Mouse (Mus musculus) thymus, postnatal 36 days (tissue): ENCODE measurements around the gene Faap100.
A peak's percentile ranks its signal among the peaks of the same experiment; 100 is the strongest.
"Not testable (repeated sequence)": the region's sequence is repeated elsewhere in the genome, so short reads cannot be mapped to it uniquely, and the experiment has no call there.

Experiments
- DNase-seq, 2 experiments: peaks; one replicate each; pipeline ENCODE4 v3.0.0; 2022; ENCODE audit warnings: mixed read lengths in 2 of 2

The Faap100 gene

DNA sequence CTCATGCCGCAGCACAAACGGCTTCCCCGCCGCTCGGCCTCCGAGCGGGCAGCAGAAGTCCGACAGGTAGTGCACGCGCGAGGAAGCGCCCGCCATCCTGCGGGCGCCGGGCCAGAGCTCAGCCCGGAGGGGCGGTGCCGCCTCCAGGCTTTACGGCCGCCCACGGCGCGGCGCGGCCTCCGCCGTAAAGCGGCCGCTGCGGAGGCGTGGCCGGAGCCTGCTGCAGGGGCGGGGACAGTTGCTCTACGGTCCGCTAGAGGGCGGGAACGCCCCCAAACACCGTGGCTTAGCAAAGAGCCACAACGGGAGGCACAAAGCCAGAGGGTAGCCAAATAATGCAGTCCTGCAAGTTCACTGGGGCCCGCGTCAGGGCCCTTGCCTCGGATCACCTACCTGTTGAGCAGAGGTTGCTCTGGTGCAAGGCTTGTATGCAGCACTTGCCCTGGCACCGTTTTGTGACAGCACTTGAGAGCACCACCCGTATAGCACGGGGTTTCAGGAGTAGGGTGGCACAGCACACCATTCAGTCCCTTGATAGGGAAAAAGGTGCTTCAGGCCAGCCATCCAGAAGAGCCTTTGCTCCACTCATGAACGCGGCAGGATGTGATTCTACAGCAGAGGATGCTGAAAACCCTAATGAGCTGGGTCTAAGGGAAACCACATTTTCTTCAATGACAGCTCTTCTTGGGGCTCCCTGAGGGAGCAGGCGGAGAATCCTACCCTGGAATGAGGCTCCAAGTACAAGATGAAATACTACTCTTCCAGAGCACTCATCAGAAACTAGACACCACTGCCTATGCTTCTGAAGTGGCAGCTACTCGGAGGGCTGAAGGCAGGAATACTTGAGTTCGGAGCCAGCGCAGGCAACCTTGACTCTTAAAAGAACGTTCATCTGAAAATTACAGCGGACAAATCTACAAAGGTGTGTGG lies at the start of gene Faap100:
Gene Faap100 (minus strand): TSS at position 154 of the 930 bp plus-strand sequence.
- DNase-seq, result peak; percentile 89 to 91

DNA sequence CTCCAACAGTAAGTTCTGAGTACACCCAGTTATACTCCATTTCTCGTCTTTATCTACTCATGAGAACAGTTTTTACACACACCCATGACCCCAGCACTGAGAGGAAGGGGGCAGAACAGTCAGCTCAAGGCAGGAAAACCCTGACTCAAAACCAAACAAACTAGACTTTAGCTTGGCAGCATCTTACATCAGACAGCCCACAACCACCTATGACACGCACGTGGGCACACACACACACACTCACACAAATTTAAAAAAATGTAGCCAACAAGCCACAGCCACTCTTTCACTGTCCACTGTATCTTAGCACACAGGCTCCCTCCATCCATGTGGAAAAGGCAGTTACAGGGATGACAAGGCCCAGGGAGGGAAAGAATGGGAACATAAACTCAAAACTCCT lies 48.2 kb upstream of the Faap100 start:
- DNase-seq, result no peak

DNA sequence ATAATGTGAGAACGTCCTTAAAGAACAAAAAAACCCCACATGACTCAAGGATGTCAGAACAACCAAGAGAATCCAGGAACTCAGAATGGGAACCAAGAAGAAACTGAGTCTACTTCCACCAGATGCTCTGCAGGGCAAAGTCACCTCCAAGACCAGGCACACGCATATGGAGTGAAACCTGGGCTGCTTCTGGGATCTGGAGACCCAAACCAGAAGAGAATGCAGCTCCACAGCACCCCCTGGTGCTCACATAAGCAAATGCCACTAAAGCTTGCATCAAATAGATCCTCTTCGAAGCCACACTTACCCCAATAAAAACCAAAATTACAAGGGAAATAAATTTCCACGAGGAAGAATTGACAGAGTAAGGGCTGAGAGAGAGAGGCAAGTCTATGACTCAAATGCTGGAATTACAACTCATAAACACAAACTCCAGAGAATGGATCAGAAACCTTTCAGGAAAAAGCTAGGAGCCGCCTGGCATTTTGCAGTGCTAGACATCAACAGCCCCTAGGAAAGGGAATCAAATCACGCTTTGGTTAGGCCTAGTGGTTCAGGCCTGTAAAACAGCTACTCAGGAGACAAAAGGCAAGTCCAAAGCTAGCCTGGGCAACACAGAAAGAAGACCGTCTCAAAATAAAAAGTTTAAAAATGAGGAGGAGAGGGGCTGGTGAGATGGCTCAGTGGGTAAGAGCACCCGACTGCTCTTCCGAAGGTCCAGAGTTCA lies 45.2 kb upstream of the Faap100 start:
- DNase-seq, result peak; percentile 42 to 48

DNA sequence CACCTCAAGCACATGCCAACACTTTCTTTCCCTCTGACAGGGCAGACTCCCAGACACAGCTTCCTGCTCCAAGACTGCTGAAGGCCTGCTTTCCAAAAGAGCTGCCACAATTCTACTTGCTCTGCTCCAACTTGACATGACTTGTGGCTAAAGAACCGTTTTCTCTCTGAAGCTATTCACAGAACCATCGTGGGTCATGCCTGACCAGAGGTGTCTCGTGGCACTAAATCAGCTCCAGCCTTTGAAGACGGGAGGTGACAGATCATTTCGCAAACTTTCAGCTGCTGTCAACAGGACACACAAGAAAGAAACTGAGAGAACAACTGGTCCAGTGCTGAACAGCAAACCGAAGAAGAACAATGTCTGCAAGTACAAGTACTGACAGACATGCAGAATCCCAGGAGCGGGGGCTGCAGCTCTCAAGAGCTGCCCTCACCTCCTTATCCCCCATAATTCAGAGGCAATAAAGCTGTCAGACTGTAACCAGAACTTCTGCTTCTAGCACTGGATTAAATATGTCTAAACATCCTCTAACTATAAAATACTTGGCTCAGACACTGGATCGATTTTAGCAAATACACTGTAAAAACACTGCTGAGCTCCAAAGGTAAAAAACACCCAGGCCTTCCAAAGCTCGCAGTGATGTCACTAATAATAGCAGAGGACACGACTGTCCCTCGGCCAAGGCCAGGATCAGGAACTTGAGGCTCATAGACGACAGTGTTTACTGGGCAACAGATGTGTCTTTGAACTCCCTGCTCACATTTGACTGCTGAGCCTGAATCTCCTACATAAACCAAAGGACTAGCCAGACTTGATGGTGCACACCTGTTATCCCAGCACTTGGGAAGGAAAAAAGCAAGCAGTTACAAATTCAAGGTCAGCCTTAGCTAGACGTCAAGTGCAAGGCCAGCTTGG lies 44.3 kb upstream of the Faap100 start:
- DNase-seq, result no peak

DNA sequence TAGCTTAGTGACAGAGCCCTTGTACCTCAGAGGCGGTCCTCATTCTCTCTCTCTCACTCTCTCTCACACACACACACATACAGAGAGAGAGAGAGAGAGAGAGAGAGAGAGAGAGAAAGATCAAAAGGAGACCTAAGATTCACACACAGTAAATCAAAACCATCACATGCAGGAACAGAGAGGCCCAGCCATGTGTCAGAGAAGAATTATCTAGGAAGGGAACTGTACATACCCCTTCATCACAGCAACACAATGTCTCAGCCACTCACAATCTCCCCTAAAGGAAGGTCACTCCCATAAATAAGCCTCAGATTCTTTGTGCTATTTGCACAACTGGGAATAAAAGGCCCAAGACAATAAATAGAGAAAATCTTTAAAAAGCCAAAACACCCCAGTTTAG lies 40.0 kb upstream of the Faap100 start:
- no peak for DNase-seq

DNA sequence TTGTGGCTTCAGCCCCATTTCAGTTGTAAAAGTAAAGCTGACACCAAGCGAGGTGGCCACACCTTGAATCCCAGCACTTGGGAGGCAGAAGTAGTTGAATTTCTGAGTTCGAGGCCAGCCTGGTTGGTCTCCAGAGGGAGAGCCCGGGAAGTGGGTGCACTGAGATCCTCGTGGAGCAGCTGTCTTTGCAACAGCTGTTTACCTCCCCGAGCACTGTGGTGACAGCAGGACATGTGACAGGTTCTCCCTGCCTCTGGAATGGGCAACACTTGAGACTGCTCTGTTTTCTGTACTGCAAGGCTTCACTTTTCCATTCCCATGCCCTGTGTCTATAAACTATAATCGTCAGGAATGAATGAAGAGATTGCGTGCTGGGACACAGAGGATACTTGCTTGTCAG lies 39.3 kb upstream of the Faap100 start:
- DNase-seq, result no peak

DNA sequence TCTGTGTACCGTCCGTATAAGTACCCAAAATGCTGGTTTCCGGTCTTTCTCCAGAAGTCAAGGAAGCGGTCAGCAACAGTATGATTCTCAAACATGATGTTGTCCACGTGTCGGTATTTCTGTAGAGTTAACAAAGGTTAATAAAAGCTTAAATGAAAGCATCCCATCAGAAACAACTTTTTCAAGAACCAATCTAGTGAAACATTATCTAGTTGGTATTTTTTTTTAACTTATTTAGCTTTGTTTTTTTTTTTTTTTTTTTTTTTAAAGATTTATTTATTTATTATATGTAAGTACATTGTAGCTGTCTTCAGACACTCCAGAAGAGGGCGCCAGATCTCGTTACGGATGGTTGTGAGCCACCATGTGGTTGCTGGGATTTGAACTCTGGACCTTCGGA lies 35.1 kb upstream of the Faap100 start:
- DNase-seq, result not testable (repeated sequence)

DNA sequence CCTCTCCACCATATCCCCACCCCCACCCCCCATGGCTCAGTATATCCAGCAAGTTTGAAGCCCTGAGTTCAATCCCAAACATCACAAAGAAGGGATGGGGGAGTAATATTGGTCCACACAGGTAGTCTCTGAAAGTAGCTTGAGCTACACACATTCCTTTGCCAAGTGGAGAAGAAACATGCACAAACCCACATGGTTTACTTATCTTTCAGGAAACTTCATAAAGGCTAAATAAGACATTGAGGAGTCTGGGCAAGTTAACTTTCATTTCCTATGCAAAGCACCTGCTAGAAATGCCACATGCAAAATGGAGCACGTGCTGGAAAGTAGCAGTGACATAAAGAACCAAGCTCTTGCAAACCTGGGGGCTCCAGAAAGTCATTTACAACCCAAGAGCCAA lies 27.9 kb upstream of the Faap100 start:
- DNase-seq, result no peak

DNA sequence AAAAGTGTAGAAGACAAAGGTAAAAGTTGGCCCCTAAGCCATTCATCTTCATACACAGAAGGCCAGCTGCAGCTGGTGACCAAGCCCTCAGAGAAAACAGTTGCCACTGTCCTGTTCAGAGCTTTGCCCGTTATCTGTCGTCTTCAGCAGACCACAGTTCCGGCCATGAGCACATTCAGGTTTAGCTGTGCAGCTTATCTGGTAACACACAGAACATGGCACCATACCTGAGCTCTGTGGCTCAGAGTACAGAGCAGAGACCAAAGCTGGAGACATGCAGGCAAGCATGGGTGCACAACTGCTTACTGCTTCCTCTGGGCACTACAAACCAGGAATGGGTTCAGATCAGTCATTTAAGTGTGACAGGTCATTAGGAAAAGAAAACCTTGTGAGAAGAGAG lies 27.3 kb upstream of the Faap100 start:
- DNase-seq, result no peak

DNA sequence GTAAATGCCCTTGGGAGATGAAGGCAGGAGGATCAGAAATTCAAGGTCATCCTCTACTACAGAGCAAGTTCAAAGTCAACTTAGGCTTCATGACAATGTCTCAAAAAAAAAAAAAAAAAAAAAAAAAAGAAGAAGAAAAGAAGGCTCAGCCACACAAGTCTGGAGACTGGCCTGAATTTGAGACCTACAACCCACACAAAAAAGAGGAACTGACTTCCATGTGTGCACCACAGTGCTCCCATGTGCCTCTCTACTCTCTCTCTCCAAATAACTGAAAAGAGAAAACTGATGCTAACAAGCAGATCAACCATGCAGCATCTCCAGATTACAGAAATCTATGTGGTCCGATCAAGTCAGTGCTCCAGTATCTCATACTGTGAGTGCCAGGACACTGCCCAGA lies 26.2 kb upstream of the Faap100 start:
- DNase-seq, result no peak

DNA sequence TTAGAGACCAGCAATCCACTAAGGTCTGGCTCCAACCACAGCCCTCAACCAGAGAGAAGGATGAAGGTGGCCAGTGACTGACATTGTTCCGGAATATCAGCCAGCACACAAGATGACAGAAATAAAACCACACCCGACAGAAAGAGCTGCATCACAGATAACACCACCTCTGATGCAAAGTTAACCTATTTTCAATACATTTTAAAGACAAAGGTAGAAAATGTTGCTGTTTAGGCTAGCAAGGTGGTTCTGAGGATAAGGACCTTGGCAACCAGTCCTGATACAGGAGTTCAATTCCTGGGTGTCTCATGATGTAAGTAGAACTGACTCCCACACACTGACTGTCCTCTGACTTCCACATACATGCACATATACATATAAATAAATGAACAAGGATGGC lies 20.8 kb upstream of the Faap100 start:
- no peak for DNase-seq

DNA sequence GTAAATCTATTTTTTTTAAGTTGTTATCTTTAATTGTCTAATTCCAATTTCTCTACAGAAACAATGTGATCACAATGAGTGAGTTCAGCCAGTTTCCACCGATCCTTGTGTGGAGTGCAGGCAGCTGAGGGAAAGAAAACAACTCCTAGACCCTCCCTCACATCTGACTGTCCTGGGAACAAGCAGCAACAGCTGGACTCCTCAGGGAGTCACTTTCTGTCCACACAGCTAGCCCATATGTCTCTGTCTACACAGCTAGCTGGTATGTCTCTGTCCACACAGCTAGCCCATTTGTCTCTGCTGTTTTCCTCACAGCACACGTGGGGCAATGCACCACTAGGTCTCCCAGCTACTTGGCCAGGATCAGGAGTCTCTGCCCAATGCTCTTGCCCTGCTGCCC lies 19.0 kb upstream of the Faap100 start:
- DNase-seq, result no peak

DNA sequence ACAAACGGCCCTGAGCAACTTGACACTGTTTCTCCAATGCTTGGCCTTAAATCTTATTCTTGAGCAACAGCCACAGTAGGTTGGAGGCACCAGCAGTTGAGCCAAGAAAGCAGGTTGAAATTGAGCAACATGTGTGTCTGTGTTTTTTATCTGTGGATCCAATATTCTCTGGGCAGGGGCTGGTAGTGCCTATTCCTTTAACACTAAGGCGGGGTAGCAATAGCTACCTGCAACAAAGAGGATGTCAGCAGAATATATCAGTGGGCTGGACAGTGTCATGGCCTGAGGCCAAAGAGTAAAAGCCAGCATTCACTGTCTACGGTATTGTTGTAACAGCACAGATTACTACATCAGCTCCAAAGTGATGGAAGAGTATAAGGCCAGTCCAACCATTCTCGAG lies 17.1 kb upstream of the Faap100 start:
- DNase-seq, result no peak

DNA sequence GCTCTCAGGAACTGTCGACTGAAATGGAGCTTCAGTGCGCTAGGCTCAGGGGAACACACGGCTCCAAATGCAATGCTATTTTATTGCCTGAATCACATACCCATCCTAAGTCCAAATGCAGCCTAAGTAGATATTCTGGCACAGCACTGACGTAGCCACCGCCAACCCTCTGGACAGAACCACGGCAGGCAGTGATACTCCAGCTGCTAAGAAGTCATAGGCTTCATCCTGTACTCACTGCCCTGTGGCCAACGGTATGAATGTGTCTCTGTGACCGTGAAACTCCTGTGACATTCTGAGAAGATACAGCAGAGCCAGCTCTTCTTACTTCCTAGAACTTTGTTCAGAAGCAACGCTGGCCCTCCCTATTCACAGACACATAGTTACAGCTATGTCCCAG lies 10.0 kb upstream of the Faap100 start:
- DNase-seq, result no peak

DNA sequence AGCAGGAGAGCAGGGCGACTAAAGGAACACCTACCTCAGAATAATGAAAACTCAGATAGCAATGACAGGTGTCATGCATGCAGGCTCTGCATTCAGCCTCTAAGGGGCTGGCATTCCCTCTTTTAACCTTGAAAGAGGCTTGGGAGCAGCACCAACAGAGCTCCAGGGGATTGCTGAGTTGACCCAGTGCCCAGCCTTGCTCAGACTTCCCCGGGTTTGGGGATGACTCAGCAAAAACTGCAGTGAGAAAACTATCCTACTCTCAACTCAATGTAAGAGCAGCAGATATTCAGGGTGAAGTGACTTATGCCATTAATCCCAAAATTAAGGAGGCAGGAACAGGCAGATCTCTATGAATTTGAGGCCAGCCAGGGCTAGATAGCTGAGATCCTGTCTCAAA lies 8.6 kb upstream of the Faap100 start:
- DNase-seq, result no peak

DNA sequence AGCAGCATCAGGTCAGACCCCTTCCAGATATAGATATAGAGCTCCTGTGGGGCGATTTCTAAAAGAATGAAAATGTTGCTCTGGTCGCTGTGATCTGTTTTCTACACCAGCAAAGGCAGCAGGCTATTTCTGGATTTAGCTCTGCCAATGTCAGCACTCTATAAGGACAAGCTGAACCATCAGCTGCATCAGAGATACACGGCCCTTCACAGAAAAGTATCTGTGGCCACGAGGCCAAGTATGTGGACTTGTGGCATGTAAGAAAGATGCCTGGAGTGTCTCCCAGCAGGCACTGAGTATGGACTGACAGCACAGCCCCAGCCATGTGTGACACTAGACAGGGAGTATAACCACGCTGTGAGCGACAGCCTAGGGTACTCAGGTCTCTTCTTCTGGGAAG lies 8.1 kb upstream of the Faap100 start:
- DNase-seq, result no peak

DNA sequence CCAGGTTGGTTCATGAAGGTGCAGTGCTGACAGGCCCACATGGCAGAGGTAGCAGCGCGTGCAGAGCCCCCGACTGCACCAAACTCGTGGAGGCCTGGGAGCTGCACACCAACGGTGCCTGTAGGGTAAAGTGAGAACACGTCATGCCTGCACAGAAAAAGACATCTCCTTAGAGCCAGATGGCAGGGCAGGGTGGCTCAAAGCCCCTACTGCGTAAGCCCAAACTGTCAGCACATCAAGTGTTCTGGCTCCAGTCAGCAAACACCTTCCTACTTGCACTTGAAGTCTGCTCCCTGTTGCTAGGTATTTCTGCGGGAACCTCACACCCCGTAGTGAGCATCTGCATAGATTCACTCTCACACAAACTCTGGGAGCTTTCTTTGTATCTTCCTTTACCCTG lies 3.9 kb upstream of the Faap100 start:
- DNase-seq, result no peak

DNA sequence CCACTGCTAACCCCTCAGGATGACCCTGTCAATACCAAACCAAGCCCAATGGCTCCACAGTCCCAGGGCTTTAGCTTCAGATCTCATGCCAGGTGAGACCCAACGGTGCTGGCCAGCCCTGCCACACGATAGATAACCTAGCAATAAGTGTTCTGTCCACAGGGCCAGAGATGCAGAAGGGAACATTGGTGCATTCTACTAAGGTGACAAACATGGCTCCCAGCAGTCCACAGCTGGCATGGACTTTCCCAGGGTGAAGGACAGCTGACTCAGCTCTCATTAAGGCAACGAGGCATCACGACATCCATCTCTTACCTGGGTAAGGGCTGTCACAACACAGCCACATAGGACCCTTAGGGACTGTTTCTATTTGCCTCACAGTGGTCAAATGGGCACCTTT lies 2.6 kb upstream of the Faap100 start:
- DNase-seq, result no peak

DNA sequence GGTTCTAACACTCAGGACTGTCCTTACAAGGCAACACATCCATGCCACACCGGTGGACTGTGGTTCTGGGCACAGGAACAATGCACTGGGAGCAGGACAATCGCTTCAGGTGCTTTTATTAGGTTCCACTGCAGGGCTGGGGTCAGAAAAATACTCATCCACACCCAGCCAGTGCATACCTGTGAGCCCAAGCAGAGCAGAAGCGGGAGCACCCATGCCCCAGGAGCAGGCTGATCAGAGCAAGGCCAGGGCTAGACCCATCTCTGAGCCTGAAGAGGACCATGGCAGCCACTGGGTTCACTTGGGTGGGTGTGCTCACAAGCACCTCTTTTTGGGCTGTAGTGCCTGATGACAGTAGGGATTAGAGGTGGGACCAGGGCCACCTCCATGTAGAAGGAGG lies 1.7 kb upstream of the Faap100 start:
- DNase-seq, result no peak

DNA sequence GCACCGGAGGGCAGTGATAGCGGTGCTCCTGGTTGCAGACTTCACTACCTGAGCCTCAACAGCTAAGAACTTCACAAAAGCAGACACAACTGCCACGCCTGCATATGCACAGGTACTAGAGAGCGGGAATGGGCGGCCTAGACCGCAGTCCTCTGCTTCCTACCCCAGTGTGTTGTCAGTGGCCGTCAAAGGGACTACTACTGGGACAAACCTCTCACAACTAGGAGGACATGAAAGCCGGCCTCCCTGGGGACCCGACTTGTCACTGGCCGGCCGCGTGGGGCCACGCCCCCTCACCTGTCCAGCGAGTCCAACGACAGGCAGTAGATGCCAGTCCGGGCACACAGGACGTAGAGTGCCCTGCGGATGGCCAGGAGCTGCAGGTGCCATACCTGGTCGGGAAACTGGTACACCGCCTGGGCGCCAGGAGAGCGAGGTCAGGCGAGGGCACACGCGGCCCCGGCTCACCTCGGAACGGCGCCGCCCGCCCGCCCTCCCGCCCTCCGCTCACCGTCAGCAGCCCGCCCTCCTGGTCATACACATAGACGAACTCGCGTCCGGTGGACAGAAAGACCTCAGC lies 443 bp downstream of the Faap100 start:
- peak in 1 of 2 experiments; percentile 62 for DNase-seq

DNA sequence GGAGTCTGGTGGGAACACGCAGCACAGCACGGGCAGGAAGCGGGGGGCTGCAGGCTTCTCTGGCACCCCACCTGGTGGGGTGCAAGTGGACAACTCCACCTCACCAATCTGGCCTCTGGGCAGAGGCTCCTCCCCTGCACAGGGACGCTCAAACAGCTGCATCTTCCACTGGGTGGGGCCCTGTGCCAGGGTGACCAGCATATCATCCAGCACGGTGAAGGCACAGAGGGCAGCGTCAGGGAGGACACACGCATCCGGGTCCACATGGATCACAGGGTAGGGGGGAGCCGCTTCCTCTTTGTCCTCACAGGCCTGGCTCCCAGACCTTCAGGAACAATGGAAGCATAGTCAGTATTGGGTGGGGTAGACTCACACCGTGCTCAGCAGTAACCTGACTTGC lies 1.2 kb downstream of the Faap100 start:
- no peak for DNase-seq

DNA sequence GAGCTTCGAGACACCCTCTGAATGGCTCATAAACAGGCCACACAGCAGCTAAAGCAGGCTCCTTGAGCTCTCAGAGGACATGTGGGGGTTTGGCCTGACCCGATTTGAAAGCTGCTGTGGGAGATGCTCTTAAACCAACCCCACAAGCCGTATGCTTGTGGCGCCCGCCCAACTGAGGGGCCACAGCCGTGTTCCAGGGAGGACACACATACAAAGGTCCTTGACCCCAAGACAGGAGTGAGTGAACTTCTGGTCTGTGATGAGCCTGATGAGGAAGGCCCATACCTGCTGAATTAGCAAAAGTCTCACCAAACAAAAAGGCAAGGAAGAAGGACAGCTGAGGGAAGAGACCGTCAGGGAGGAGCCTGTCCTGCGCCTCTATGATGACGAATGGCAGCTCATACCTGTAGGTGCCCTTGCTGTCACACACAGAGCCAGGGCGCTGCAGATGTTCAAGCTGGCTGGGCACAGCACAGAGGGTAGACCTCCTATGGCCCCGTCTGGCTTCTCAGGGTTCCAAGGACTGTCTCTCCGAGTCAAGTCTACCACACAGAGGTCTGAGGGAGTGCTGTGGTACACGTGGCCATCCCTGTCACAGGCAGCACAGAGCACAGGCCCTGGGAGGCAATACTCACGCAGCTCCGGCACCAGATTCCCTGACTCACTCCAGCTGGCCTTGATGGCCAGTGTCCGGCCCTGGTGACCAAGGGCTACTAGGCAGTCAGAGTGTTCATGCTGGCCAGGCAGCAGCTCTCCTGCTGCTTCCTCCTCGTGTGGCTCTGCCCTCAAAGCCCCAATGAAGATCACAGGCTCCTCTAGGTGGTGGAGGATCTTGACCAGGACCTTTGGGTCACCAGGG lies 2.0 kb downstream of the Faap100 start:
- no peak for DNase-seq
